Mouse (Mus musculus) gastrocnemius, adult 18-20 months (tissue): ENCODE data around the gene Rnf41. TPM values are rescaled to one million over a fixed set of nuclear protein-coding genes. Genes with fewer than 3 reads are reported as not detected.

Source experiments
- DNase-seq: peaks from one replicate; pipeline ENCODE4 v3.0.0; 2021; ENCODE audit warnings: low spot score
- total RNA-seq, 2 experiments: library from RNA; stranded (reverse); gene quantifications; 2 replicates each; pipeline ENCODE4 v1.2.3; 2021

Gene Rnf41
- total RNA-seq, 2 experiments from 2014 or later, result 12.7 to 13.2 TPM

- no peak for DNase-seq
These were observed 17.6 kb downstream of the Rnf41 start for GRCm38 (mm10) chr10:128429052-128429451.

- no peak for DNase-seq
These were observed 18.0 kb downstream of the Rnf41 start for GRCm38 (mm10) chr10:128429454-128429853.

- DNase-seq, result no peak
These were observed 22.0 kb downstream of the Rnf41 start for GRCm38 (mm10) chr10:128433417-128433816.

GRCm38 (mm10) chr10:128434681-128435080 is 23.2 kb downstream of the Rnf41 start:
- DNase-seq, result no peak

GRCm38 (mm10) chr10:128435186-128435823 is 23.8 kb downstream of the Rnf41 start:
- peak; percentile 68 for DNase-seq

- DNase-seq, result peak; percentile 24
These were observed 24.4 kb downstream of the Rnf41 start for GRCm38 (mm10) chr10:128435873-128436272.

- no peak for DNase-seq
These were observed 24.9 kb downstream of the Rnf41 start for GRCm38 (mm10) chr10:128436376-128436775.

- no peak for DNase-seq
These were observed 27.3 kb downstream of the Rnf41 start for GRCm38 (mm10) chr10:128438675-128439279.

- no peak for DNase-seq
These were observed 28.9 kb downstream of the Rnf41 start for GRCm38 (mm10) chr10:128440407-128440806.

- DNase-seq, result no peak
These were observed 30.1 kb downstream of the Rnf41 start for GRCm38 (mm10) chr10:128441324-128442119.

- DNase-seq, result no peak
These were observed 31.3 kb downstream of the Rnf41 start for GRCm38 (mm10) chr10:128442718-128443117.

- DNase-seq, result no peak
These were observed 32.9 kb downstream of the Rnf41 start for GRCm38 (mm10) chr10:128444354-128444753.

- no peak for DNase-seq
These were observed 34.0 kb downstream of the Rnf41 start for GRCm38 (mm10) chr10:128445407-128445806.

GRCm38 (mm10) chr10:128451014-128451413 is 39.6 kb downstream of the Rnf41 start:
- DNase-seq, result no peak

GRCm38 (mm10) chr10:128454471-128454870 is 43.0 kb downstream of the Rnf41 start:
- no peak for DNase-seq

GRCm38 (mm10) chr10:128455280-128455679 is 43.8 kb downstream of the Rnf41 start:
- peak; percentile 84 for DNase-seq

- DNase-seq, result no peak
These were observed 46.2 kb downstream of the Rnf41 start for GRCm38 (mm10) chr10:128457676-128458075.

GRCm38 (mm10) chr10:128458348-128458718 is 46.9 kb downstream of the Rnf41 start:
- peak; percentile 88 for DNase-seq

- peak; percentile 84 for DNase-seq
These were observed 47.4 kb downstream of the Rnf41 start, which contains the start of gene Smarcc2 for GRCm38 (mm10) chr10:128458719-128459408. Gene Smarcc2 (plus strand): TSS chr10:128459248.

GRCm38 (mm10) chr10:128459409-128460269 is 48.2 kb downstream of the Rnf41 start:
- DNase-seq, result peak; percentile 18

GRCm38 (mm10) chr10:128460270-128460630 is 48.8 kb downstream of the Rnf41 start:
- DNase-seq, result no peak
